Mouse (Mus musculus) CH12.LX (cell line): ENCODE data around the gene Cdh13.

Source experiments
- ELF1 ChIP-seq: IDR thresholded peaks from 2 replicates; pipeline ENCODE4 v1.6.1; 2014; ENCODE audit warnings: low read depth, mild to moderate bottlenecking, inconsistent platforms, low read length, improper control_type of control experiment
- JUND ChIP-seq: conservative IDR thresholded peaks from 2 replicates; pipeline ENCODE4 v1.6.1; 2011; ENCODE audit warnings: low read depth, low read length, improper control_type of control experiment

DNA sequence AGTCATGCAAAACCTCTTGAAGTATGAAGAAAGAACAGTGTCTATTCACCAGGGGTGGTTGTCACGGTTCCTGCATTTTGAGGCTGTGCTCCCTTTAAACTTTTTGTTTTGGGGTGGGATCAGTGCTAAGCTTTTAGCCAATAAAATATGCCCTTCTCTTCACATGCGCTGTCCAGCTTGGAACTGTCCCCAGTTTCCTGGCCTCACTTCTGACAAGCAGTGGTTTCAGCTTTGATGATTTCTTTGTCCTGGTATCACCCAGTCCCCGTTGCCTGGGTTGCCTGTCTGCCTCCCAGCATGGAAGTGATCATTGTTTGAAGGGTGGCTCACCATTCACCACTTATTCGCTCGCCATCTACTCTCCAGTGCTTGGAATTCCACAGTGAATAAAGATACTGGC, 156.3 kb downstream of the Cdh13 start:
- no peak for TF ChIP-seq ELF1
- no peak for TF ChIP-seq JUND
